Mouse (Mus musculus) bone marrow macrophage, adult 2 months (primary cell): ENCODE results near the gene Neurl1a. TPM values are rescaled to one million over a fixed set of nuclear protein-coding genes. Genes with fewer than 3 reads are reported as not detected.

Experiments
- H3K27ac ChIP-seq: 2 replicates; pipeline ENCODE4 v1.5.1; 2012; ENCODE audit warnings: low read depth, low read length; ENCODE audit not compliant: insufficient read depth
- H3K4me1 ChIP-seq: 2 replicates; pipeline ENCODE4 v1.6.1; 2012; ENCODE audit warnings: low read length; ENCODE audit not compliant: control insufficient read depth, insufficient read depth
- H3K4me3 ChIP-seq: 2 replicates; pipeline ENCODE4 v1.5.1; 2012; ENCODE audit warnings: mild to moderate bottlenecking, low read length, moderate library complexity; ENCODE audit not compliant: insufficient read depth
- CTCF ChIP-seq: IDR thresholded peaks from 2 replicates; pipeline ENCODE4 v1.5.1; 2012; ENCODE audit warnings: low read depth, mild to moderate bottlenecking, low read length, moderate library complexity
- POLR2A ChIP-seq: IDR thresholded peaks from 2 replicates; pipeline ENCODE4 v1.6.1; 2012; ENCODE audit warnings: mild to moderate bottlenecking, low read depth, low read length, borderline replicate concordance
- polyA plus RNA-seq: library from polyadenylated mRNA; stranded (reverse); fragments of >200 nt; gene quantifications from 2 replicates; pipeline ENCODE4 v1.2.4, GENCODE M21; 2012; ENCODE audit not compliant: missing spikeins, insufficient read depth, insufficient read length

Gene Neurl1a
- polyA plus RNA-seq, 1 experiment = 2.9 TPM

DNA sequence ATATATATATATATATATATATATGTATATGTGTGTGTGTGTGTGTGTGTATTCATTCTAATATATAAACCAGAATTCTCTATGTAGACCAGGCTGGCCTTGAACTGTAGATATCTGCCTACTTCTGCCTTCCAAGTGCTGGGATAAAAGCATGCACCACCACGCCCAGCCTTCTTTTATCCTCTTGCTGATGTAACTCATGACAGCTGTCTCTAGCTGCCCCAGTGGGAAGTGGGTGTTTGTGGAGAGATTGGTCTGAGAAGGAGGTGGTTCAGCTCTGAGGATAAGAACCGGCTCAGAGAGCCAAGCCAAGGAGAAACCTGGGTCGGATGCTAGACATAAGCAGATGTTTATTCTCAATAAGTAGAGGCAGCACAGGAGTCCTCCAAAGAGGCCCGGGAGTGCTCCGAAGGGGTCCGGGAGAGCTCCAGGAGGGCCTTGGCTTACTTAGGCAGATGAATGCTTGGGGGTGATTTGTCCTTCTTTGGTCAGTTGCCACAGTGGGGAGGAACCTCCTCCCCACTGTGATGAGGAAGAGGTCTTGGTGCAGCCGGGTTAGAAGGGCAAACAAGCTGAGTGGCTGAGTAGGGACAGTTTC, 10.9 kb upstream of the Neurl1a start:
- Histone ChIP-seq H3K27ac (no peak overlapping the region), H3K4me1 (peaks cover 7% of the 10 kb centered on the region), H3K4me3 (peak overlapping the region; percentile 25; the same call in 1 of the 2 replicates)
- TF ChIP-seq CTCF = no peak; the same call in 1 of the 2 replicates
- no peak for TF ChIP-seq POLR2A

DNA sequence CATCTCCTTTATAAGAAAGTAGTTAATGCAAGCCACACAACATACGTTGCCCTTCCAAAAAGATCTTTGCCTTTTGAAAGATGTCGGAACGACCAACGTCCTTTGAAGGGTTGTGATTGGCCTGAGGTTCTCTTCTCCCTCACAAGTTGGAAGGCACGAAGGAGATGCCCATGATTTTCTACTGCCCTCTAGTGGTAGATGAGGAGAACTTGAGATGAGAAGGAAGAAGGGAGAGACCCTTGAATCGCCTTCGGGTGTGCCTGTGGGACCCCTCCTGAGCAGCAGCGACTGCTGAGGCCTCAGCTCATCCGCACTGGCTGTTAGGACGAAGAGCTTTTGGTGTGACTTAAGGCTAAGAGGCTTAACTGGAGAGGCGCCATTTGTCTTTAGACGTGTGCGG, 10.4 kb upstream of the Neurl1a start:
- Histone ChIP-seq H3K4me3 (peak overlapping the region; percentile 25), H3K4me1 (peaks cover 7% of the 10 kb centered on the region), H3K27ac (no peak overlapping the region)
- TF ChIP-seq CTCF = peak; percentile 37; the same call in 1 of the 2 replicates
- no peak for TF ChIP-seq POLR2A

DNA sequence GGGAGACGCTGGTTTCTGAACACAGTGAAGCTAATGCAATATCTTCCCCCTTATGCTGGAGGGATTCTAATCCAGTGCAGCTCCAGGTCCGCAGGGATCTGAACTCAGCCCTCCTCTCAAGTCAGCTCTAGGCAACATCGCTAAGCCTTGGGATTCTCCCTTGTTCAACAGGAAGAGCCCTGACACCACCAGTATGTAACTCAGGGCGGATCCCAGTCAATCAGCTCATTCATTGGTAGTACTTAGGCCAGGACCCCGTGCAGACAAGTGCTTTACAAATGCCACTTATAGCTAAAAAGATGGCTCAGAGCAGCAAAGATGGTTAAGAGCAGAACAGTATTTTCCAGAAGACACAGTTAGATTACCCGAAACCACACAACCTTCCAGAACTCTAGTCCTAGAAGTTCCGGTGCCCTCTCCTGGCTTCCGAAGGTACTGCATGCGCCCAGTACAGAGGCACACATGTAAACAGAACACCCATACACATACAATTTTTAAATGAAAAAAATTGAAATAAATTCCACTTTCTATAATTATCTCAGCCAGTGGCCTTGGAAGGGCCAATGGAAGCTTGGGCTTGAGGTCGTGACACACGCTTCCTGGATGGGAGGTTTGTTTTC, 9.7 kb upstream of the Neurl1a start:
- TF ChIP-seq CTCF (peak; percentile 64), POLR2A (no peak)
- Histone ChIP-seq H3K4me1 (peaks cover 7% of the 10 kb centered on the region), H3K4me3 (peak overlapping the region; percentile 0), H3K27ac (no peak overlapping the region)

DNA sequence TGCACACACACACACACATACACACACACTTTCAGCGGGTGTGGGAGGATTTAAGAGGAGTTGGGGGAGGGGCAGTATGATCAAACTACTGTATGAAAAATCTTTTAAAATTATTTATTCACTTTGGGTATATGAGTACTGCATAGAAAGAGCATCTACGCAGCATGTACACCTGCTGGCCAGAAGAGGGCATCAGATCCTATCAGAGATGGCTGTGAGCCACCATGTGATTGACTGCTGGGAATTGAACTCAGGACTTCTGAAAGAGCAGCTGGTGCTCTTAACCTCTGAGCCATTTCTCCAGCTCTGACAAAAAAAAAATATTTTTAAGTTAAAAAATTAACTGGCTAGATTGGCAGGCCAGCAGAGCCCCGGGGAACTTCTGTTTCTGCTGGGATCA, 4.1 kb upstream of the Neurl1a start:
- no peak overlapping the region for H3K27ac ChIP-seq
- H3K4me3 ChIP-seq = no peak overlapping the region
- H3K4me1 ChIP-seq = no peaks in the 10 kb centered on the region
- TF ChIP-seq CTCF (peak; percentile 36; the same call in 1 of the 2 replicates), POLR2A (no peak)

DNA sequence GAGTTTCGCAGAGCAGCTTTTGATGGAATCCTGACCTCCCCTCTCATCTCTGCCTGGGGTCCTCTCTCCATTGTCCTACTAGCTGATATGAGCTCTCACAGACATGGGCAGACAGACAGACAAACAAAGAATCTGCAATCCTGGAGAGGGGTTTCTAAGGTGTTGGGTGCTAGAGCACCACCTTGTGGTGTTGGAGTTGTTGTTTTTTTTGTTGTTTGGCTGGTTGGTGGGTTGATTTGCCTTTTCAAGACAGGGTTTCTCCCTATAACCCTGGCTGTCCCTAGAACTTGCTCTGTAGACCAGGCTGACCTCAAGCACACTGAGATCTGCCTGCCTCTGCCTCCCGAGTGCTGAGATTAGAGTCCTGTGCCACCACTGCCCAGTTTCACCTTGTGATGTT, 3.1 kb upstream of the Neurl1a start:
- TF ChIP-seq POLR2A (no peak), CTCF (0 out of 2 replicates have a peak, but pooled peaks have one; percentile 5)
- Histone ChIP-seq H3K4me3 (no peak overlapping the region), H3K4me1 (no peaks in the 10 kb centered on the region), H3K27ac (no peak overlapping the region)

DNA sequence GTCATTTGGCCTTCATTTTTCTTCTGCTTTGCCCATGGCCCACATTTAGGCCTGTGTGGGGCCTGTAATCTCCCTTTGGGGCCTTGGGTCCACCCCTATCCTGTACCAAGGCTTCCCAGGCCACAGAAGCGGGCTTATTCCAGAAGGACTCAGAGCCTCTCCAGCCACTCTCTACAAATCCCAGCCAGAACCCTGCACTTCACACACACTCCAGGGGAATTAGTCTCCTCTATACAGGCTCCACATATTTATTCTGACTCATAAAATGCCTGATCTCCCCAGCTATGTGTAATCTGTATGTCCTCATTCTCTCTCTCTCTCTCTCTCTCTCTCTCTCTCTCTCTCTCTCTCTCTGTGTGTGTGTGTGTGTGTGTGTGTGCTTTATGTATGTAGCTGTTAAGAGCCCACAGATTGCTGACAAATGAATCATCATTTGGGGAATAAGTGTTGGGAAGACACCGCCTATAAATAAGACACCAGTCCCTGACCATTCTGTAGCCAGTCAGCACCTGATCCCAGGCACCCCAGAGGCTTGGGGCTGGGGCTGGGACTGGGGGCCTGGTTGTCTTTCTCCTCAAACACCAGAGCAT, 1.6 kb upstream of the Neurl1a start:
- TF ChIP-seq CTCF = no peak
- H3K4me3 ChIP-seq = no peak overlapping the region
- H3K27ac ChIP-seq = no peak overlapping the region
- no peaks in the 10 kb centered on the region for H3K4me1 ChIP-seq

DNA sequence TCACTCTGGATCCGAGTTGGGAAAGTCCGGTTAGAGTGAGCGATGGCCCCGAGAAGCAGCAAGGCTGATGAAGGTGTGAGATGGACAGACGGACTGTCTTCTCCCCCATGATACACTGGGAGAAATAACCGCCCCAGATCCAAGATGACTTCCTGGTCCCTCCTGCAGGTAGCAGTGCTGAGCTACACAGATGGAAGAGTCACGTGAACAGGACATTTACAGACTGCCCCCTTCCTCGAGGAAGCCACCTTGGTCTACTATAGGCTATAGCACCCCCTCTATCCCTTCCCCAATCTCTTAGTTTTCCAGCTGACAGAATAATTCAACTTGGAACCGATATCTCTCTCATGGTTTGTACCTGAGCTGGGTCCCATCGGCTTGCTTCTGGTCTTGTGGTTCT, 619 bp upstream of the Neurl1a start:
- H3K4me3 ChIP-seq = 0 out of 2 replicates have a peak overlapping the region, but pooled peaks have one; percentile 45
- H3K4me1 ChIP-seq = no peaks in the 10 kb centered on the region
- H3K27ac ChIP-seq = no peak overlapping the region
- TF ChIP-seq CTCF (no peak), POLR2A (no peak)

DNA sequence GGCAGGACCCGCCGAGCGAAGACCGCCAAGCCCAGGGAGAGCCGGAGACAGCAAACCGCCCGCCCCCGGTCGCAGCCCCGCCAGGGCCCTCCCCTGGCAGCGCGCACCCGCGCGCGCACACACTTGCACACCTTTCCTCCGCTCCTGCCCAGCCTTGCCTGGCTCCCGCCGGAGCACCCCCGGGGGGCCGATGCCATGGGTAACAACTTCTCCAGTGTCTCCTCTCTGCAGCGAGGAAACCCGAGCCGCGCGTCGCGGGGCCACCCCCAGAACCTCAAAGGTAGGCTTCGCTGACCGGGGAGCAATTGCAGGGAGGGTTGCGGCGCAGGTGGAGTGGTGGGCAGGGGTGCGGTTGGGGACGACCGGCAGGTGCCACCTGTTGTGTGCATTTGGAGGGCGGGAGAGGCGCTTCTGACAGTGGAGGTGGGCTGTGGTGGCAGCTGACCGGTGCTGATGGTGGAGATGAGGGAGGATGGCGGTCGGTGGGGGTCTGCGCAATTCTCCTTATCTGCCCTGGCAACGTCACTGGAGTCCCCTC, 721 bp downstream of the Neurl1a start:
- H3K27ac ChIP-seq = no peak overlapping the region
- TF ChIP-seq CTCF (no peak), POLR2A (no peak)
- peaks cover 8% of the 10 kb centered on the region for H3K4me1 ChIP-seq
- peak overlapping the region; percentile 45 for H3K4me3 ChIP-seq

DNA sequence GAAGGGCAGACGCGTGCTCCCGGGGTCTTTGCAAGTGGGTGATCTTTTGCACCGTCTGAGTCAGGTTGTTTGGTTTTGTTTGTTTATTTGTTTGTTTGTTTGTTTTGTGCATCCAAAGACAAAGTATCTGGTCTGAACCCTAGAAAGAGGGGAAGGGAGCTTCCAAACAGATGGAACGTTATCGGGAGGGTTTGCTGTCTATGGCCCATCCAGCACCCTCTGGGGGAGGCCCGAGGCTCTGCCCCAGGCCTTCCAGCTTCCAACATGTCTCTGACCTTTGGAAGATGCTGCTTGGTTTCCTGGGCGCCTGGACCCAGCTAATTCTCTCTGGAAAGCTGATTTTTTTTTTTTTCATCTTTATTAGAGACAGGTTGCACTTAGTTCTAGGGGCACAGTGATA, 1.4 kb downstream of the Neurl1a start:
- no peak overlapping the region for H3K27ac ChIP-seq
- no peak overlapping the region for H3K4me3 ChIP-seq
- H3K4me1 ChIP-seq = peaks cover 10% of the 10 kb centered on the region
- no peak for TF ChIP-seq POLR2A
- no peak for TF ChIP-seq CTCF

DNA sequence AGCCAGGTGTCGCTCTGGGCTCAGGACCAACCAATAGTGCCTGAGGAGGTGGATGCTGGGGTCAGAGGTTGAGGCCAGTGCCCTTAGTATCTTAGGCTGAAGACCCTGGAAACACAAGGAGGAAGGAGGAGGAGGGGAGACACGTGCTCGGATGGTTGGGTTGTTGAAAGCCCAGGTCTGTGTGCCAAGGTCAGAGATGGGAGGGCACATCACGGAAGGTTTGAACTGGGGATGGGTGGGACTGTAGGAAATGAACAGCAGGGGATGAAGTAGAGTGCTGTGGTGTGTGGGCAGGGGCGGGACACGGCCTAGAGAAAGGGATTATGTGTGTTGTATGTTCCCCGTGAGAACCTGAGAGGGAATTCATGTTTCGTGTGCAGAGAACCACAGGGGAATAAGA, 5.6 kb downstream of the Neurl1a start:
- H3K27ac ChIP-seq = no peak overlapping the region
- no peak for TF ChIP-seq CTCF
- TF ChIP-seq POLR2A = no peak
- H3K4me3 ChIP-seq = no peak overlapping the region
- H3K4me1 ChIP-seq = peaks cover 10% of the 10 kb centered on the region
